Mouse (Mus musculus): ENCODE measurements around the gene Zbtb40. TPM values are rescaled to one million over a fixed set of nuclear protein-coding genes. Genes with fewer than 3 reads are reported as not detected.
A peak's percentile ranks its signal among the peaks of the same experiment; 100 is the strongest.

Zbtb40 gene
- total RNA-seq, 2 experiments from 2014 or later: 3.1 to 5.7 TPM

DNA sequence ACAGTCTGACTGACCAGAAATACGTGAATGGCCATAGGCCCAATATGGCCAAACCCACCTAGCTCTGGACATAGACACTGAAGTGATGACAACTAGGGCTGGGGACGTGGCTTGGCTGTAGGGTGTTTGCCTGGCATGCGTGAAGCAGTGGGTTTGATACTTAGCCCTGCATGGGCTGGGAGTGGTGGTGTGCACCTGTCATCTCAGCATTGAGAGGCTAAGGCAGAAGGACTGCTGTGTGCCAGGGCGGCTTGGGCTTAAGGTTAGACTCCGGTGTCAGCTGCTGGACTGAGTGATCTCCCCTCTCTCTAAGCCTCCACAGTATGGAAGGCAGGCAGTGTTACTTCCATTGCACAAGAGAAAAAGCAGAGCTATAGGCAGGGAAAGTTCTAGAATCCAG lies 110.7 kb downstream of the Zbtb40 start:
- ATAC-seq (ENCODE audit: poor library complexity, severe bottlenecking): no peak

DNA sequence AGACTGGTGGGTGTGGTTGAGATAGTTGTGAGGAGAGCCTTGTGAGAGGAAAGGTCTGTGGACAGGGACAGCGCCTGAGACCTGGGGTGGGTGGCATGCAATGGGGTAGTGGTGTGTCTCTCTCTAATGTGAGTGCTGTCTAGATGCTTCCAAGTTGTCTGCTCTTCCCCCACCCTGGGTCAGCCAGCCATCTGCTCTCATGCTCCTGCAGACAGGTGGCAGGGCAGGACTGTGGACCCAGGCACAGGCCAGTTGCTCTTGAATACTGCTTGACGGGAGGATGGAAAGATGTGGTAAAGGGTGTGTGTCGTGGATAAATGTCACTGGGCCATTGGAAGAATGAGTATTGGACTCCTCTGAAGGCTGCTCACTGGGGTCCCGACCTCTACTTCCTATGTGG lies 111.3 kb downstream of the Zbtb40 start:
- no peak for ATAC-seq (ENCODE audit: poor library complexity, severe bottlenecking)

- ATAC-seq (ENCODE audit: poor library complexity, severe bottlenecking): peak; percentile 38
These were observed 113.6 kb downstream of the Zbtb40 start for GRCm38 (mm10) chr4:136934746-136935613.

DNA sequence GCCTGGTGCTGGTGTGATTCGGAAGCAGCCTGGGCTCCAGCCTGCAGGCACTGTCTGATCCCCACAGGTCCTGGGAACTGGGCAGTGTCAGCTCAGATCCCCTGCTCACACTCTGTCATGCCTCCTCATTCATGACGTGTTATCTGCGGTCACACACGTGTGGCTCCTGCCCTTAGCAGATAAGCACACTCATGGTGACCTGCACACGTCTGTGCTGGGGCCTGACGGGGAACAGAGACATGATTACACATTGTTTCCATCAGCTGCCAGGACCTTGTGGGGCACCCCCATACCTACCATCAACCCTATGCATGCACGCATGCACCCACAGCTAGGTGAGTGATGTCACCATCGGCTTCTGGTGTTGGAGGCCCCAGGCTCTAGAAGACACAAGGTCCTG lies 118.1 kb downstream of the Zbtb40 start:
- ATAC-seq (ENCODE audit: poor library complexity, severe bottlenecking): no peak

Other genes with a start within 250 kb of the Zbtb40 start
- gene Ephb2, start 212.8 kb downstream of the Zbtb40 start, total RNA-seq (2015): 1.1 and 1.4 TPM in 2 replicates
- 0.77 and 1.2 TPM in 2 replicates for gene Ephb2, start 212.8 kb downstream of the Zbtb40 start, total RNA-seq (2017)
- gene C1qb, start 162.6 kb downstream of the Zbtb40 start, total RNA-seq (2015): 2.2 and 3.3 TPM in 2 replicates
- 1.9 and 2.2 TPM in 2 replicates for gene C1qb, start 162.6 kb downstream of the Zbtb40 start, total RNA-seq (2017)
- 0.98 and 1.4 TPM in 2 replicates for gene C1qc, start 155.7 kb downstream of the Zbtb40 start, total RNA-seq (2015)
- 0.53 and 0.62 TPM in 2 replicates for gene C1qc, start 155.7 kb downstream of the Zbtb40 start, total RNA-seq (2017)
- gene C1qa, start 150.0 kb downstream of the Zbtb40 start, total RNA-seq (2015): 1.0 and 2.3 TPM in 2 replicates
- 0.29 and 1.0 TPM in 2 replicates for gene C1qa, start 150.0 kb downstream of the Zbtb40 start, total RNA-seq (2017)
- 0.09 TPM in 1 of 2 replicates, not detected in the other for gene Epha8, start 92.0 kb downstream of the Zbtb40 start, total RNA-seq (2015)
- gene Epha8, start 92.0 kb downstream of the Zbtb40 start, total RNA-seq (2017): 0.16 TPM in 1 of 2 replicates, not detected in the other
- not detected in 2 replicates for gene Wnt4, start 228.7 kb upstream of the Zbtb40 start, total RNA-seq (2015)
- not detected in 2 replicates for gene Wnt4, start 228.7 kb upstream of the Zbtb40 start, total RNA-seq (2017)

Measured in megakaryocyte, adult 5-6 weeks (primary cell).